Mouse (Mus musculus): ENCODE measurements around the gene Tmem182.

The Tmem182 gene

GRCm38 (mm10) chr1:40873760-40874455 is 68.5 kb downstream of the Tmem182 start:
- peak; percentile 56 for DNase-seq

DNA sequence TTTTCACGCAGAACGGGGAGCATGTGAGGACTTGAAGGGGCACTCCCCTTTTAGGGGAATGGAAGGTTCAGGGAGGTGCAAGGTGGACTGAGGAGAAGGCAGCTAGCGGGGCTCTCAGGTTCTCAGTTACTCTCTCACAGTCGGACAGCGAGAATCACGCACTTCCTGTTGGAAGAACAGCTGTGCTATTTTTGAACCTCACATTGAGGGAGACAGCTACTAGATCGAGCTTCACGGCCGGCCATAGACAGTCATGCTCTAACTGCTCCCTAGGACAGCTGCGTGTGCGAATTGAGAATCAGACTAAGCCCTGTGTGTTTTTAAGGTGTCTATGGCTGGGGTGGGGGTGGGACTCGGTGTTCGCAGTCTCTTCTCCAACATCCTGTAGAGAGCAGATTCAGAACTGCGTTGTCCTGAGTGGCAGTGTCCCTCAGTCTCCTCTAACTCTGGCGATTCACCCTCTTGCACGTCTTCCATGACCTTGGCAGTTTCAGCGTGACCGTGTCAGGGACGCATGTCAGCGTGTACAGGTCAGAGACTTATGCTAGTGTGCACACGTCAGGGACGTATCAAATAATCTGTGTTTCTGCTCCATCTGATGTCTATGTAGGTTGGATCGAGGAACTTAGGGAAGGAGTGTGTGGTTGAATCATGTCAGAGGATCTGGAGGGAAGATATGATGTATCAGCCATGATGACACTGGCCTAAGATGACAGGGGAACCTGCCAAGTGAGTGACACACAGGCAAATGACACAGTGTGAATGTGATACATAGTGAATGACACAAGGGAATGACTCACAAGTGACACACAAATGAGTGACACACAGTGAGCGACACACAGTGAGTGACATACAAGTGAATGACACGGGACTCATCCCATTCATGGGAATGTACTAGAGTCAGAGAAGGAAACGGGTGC is 69.3 kb downstream of the Tmem182 start:
- DNase-seq: no peak

- peak; percentile 79 to 85 for DNase-seq
These were observed 73.7 kb downstream of the Tmem182 start for GRCm38 (mm10) chr1:40879051-40879450.

DNA sequence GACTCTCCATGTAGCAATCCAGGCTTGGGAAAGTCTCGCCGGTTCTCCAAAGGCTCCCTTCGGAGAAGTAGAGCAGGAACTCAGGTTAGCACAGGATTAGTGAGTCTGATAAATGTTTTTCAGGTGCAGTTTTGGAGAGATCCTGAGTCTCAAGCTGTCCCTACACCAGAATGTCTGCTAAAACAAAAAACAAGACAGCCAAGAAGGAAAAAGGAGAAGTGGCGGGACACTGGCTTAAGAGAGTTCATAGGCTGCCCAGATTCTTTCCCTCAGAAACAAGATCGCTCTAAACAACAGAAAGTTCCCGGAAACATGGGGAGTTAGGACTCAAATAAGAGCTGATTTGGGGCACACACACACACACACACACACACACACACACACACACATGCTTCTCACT is 74.1 kb downstream of the Tmem182 start:
- no peak for DNase-seq

GRCm38 (mm10) chr1:40880527-40880926 is 75.1 kb downstream of the Tmem182 start:
- no peak for DNase-seq

DNA sequence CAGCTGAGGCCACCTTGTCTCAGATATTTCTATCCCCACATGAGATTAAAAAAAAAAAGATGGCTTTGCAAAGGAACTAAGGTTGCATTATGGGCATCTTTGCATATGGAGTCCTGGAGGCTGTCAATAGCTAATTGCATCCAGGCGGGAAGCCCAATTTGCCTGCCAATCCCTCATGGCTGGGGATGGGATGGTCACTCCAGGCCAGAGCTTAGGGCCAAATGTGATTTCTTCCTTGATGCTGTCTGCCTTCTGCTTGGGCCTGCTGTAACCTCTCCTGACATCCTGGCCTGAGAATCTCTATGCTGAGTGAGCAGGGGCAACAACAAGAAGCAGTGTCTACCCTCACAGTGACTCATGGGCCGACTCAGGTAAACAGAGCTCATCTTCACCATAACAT is 78.5 kb downstream of the Tmem182 start:
- DNase-seq: peak; percentile 71 to 83

- DNase-seq: peak in 1 of 2 experiments; percentile 25
These were observed 79.5 kb downstream of the Tmem182 start for GRCm38 (mm10) chr1:40884943-40885342.

GRCm38 (mm10) chr1:40887673-40888072 is 82.3 kb downstream of the Tmem182 start:
- DNase-seq: peak; percentile 89 to 90

DNA sequence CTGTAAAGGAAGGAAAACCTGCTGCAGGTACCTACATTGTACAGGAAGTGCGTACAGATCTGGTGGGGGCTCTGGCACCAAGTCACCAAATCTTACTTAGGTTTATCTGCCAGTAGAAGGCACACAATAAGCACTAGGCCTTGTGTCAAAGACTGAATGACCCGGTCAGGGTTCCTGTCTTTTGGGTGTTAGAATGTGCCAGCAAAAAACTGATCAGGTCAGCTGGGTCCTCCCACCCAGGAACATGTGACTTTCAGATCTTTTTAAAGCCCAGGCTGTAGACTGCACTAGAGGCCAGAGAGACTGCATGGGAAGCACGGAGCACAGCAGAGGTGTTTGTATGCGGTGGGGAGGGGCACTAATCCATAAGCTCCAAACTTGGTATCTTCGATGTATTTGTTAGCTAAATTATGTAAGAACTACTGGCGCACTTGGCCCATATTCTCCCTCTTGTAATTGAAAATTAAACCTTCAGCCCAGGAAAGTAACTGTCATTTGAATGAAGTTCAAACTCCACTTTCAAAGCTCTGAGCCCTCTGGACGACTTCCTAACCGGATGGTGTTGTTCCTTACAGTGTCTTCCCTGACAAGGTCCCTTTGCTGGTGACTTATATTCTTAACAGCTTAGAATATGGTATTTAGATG is 83.1 kb downstream of the Tmem182 start:
- no peak for DNase-seq

GRCm38 (mm10) chr1:40889617-40890016 is 84.2 kb downstream of the Tmem182 start:
- DNase-seq: no peak

DNA sequence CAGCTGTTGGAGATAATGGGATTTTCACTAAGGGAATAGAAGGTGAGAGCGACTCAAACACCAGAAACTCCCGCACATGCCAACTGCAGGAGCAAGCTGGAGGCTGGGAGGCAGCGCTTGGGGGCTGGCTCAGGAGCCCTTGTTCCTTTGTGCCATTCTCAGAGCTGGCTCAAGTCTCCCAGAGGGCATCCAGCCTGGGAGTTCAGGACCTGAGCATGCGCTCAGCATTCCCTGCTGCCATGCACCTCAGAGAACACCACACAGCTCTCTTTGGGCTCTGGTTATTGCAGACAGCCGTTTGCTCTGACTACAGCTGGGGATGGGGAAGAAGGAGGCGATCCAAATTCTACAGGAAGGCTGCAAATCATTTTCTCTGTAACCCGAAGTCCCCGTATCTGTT is 84.8 kb downstream of the Tmem182 start:
- DNase-seq: no peak

DNA sequence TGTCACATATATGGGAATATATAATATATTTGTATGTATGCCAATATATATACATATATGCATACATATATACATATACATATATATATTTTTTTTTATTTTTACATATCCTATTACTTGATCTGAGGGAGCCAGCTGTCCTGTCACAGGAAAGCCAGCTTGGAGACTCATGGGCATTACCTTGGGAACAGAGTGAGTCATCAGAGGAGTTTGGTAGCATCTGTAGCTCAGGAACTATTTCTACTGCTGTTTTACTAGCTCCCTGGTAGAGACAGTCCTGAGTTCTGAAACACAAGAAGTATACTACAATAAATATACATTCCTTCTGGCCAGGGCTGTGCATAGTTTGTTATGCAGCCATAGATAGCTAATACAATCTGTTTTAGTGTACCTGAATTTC is 98.3 kb downstream of the Tmem182 start:
- DNase-seq: no peak
